Mouse (Mus musculus) liver, adult 2 months (tissue): ENCODE measurements around the gene Tbx21.

Experiments used
- CTCF ChIP-seq: fragments of 200-500 bp; IDR thresholded peaks from 2 replicates; pipeline ENCODE4 v1.5.1; 2011; ENCODE audit warnings: low read depth, low read length, control low read depth
- POLR2A ChIP-seq: fragments of 200-500 bp; IDR thresholded peaks from 2 replicates; pipeline ENCODE4 v1.6.1; 2011; ENCODE audit warnings: low read length, control low read depth; ENCODE audit not compliant: insufficient read depth; ENCODE audit errors: extremely low read depth

GRCm38 (mm10) chr11:97120641-97121040 lies 5.5 kb upstream of the Tbx21 start:
- TF ChIP-seq CTCF (no peak), POLR2A (no peak)
